Comparison of ENCODE assay signal across 18 mouse cellular contexts in the genomic region with DNA sequence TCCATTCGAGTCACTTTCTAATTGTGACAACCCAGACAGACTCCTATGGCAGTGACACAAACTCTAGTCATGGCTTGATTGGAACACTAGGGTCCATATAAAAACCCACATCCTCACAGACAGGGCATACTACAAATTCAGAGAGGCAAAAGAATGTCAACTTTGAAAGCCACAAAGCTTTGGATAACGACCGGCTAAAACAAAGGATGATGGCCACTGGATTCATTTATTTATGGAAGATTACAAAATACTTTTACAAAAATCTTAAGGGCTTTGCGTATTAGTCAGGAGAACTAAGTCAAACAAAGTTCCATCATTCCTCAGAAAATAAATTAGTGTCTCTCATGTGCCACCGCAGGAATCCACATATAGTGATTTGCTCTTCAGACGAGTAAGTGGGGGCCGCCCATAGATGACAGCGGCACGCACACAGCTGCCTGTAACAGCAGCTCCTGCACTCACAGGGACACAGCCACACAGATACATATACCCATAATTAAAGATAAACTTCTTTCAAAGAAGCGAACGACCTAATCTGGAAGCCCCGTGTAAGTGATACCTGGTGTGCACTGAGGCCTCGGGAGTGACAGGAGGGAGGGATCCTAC.
DNase-seq lines count a peak whose midpoint lies in the region; ATAC-seq and TF ChIP-seq lines count a peak whose summit lies in the region.
"Had no signal": no experiment of that assay in that cellular context is flagged by ENCODE, and none has a peak within 500 bp of the region (broad histone marks: within the 10 kb centered on the region; RNA-seq: fewer than 3 reads in every experiment).

No protein-coding gene starts in this region.

- no peaks in the 10 kb centered on the region for H3K36me3 ChIP-seq in forebrain, postnatal 0 days (ENCODE audit: insufficient read depth)
- H3K36me3 ChIP-seq in forebrain, embryonic 13.5 days (ENCODE audit: poor library complexity, severe bottlenecking), result no peaks in the 10 kb centered on the region
- no peaks in the 10 kb centered on the region; the same call in 1 of the 2 replicates for H3K36me3 ChIP-seq in small intestine, adult 2 months (ENCODE audit: control insufficient read depth, insufficient read depth, low read length)
- no peaks in the 10 kb centered on the region for H3K36me3 ChIP-seq in hindbrain, embryonic 12.5 days
- H3K36me3 ChIP-seq: forebrain, embryonic 15.5 days; heart, embryonic 12.5 days had no signal

- 64% methylated on average over 13 of the region's 13 CpGs for WGBS in forebrain, postnatal 0 days
- 67% methylated on average over 13 of the region's 13 CpGs for WGBS in forebrain, embryonic 13.5 days
- 77% methylated on average over 13 of the region's 13 CpGs for WGBS in small intestine, adult 2 months
- WGBS in hindbrain, embryonic 12.5 days, result 83% methylated on average over 13 of the region's 13 CpGs

- H3K4me1 ChIP-seq in forebrain, postnatal 0 days (ENCODE audit: insufficient read depth), result peaks cover 20% of the 10 kb centered on the region; the same call in 1 of the 2 replicates
- peaks cover 51% of the 10 kb centered on the region for H3K4me1 ChIP-seq in forebrain, embryonic 13.5 days
- H3K4me1 ChIP-seq in embryonic fibroblast, embryonic 13.5 days (ENCODE audit: control insufficient read depth, insufficient read depth, low read length), result peaks cover 39% of the 10 kb centered on the region
- peaks cover 2% of the 10 kb centered on the region for H3K4me1 ChIP-seq in small intestine, adult 2 months (ENCODE audit: control insufficient read depth, insufficient read depth, insufficient read length, low read length)
- peaks cover 30% of the 10 kb centered on the region for H3K4me1 ChIP-seq in hindbrain, embryonic 12.5 days

- TF ChIP-seq POLR2A in embryonic fibroblast, embryonic 13.5 days (IDR thresholded peaks at IDR 0.05; ENCODE audit: low read depth, low read length), result no peak
- TF ChIP-seq POLR2A in small intestine, adult 2 months (IDR thresholded peaks at IDR 0.05; ENCODE audit: low read depth, low read length), result no peak

- H3K9ac ChIP-seq in forebrain, postnatal 0 days, result 0 out of 2 replicates have a peak overlapping the region, but pooled peaks have one; percentile 10
- no peak overlapping the region for H3K9ac ChIP-seq in forebrain, embryonic 13.5 days
- H3K9ac ChIP-seq in hindbrain, embryonic 12.5 days, result no peak overlapping the region
- H3K9ac ChIP-seq: forebrain, embryonic 15.5 days; heart, embryonic 12.5 days had no signal

- no peak for TF ChIP-seq CTCF in forebrain, postnatal 0 days (IDR thresholded peaks at IDR 0.05; ENCODE audit: low read depth)
- no peak for TF ChIP-seq CTCF in embryonic fibroblast, embryonic 13.5 days (IDR thresholded peaks at IDR 0.05; ENCODE audit: borderline replicate concordance, insufficient read depth, low read length)
- no peak for TF ChIP-seq CTCF in small intestine, adult 2 months (IDR thresholded peaks at IDR 0.05; ENCODE audit: extremely low read depth, insufficient read length, insufficient replicate concordance, low read depth, low read length)

- no peak overlapping the region for H3K4me2 ChIP-seq in forebrain, postnatal 0 days (ENCODE audit: low read depth)
- no peak overlapping the region for H3K4me2 ChIP-seq in forebrain, embryonic 13.5 days
- H3K4me2 ChIP-seq in hindbrain, embryonic 12.5 days (replicated peaks), result no peak overlapping the region
- H3K4me2 ChIP-seq: forebrain, embryonic 15.5 days; heart, embryonic 12.5 days had no signal

- no peak for DNase-seq in forebrain, postnatal 0 days
- peak; percentile 81 for DNase-seq in Muller cell, postnatal 12 days (ENCODE audit: inconsistent ontology term)
- DNase-seq in c-Kit-positive CD71-positive TER-119-positive erythroid progenitor cells, embryonic 14.5 days (ENCODE audit: low spot score), result no peak
- DNase-seq: adrenal gland, adult 8-10 months; adrenal gland, postnatal 36 days; cerebellum, adult 18-20 months; cerebellum, adult 9-11 months; cerebellum, postnatal 36 days; gastrocnemius, postnatal 14 days; kidney, adult 11 months had no signal

- H3K9me3 ChIP-seq in forebrain, postnatal 0 days (ENCODE audit: low read length), result no peaks in the 10 kb centered on the region
- no peaks in the 10 kb centered on the region for H3K9me3 ChIP-seq in forebrain, embryonic 13.5 days (replicated peaks)
- no peaks in the 10 kb centered on the region for H3K9me3 ChIP-seq in hindbrain, embryonic 12.5 days (replicated peaks)
- H3K9me3 ChIP-seq: forebrain, embryonic 15.5 days; heart, embryonic 12.5 days had no signal

- no peak overlapping the region for H3K4me3 ChIP-seq in forebrain, postnatal 0 days (ENCODE audit: low read depth, low read length)
- H3K4me3 ChIP-seq in forebrain, embryonic 13.5 days, result no peak overlapping the region
- no peak overlapping the region for H3K4me3 ChIP-seq in embryonic fibroblast, embryonic 13.5 days (ENCODE audit: insufficient read depth, low read length)
- 0 out of 2 replicates have a peak overlapping the region, but pooled peaks have one; percentile 2 for H3K4me3 ChIP-seq in small intestine, adult 2 months (ENCODE audit: low read depth, low read length)
- no peak overlapping the region for H3K4me3 ChIP-seq in hindbrain, embryonic 12.5 days
- H3K4me3 ChIP-seq: forebrain, embryonic 15.5 days; heart, embryonic 12.5 days had no signal

- no peak overlapping the region for H3K27ac ChIP-seq in forebrain, postnatal 0 days (ENCODE audit: low read depth, low read length)
- no peak overlapping the region for H3K27ac ChIP-seq in forebrain, embryonic 13.5 days
- peak overlapping the region; percentile 19; the same call in 1 of the 2 replicates for H3K27ac ChIP-seq in embryonic fibroblast, embryonic 13.5 days (ENCODE audit: insufficient read depth, low read length)
- H3K27ac ChIP-seq in small intestine, adult 2 months (ENCODE audit: insufficient read depth, low read depth, low read length), result no peak overlapping the region
- no peak overlapping the region for H3K27ac ChIP-seq in hindbrain, embryonic 12.5 days
- H3K27ac ChIP-seq: forebrain, embryonic 15.5 days had no signal

- H3K27me3 ChIP-seq in forebrain, postnatal 0 days (ENCODE audit: insufficient read depth, low read length), result no peaks in the 10 kb centered on the region
- no peaks in the 10 kb centered on the region for H3K27me3 ChIP-seq in forebrain, embryonic 13.5 days
- H3K27me3 ChIP-seq in small intestine, adult 2 months (ENCODE audit: control insufficient read depth, insufficient read depth, low read length), result no peaks in the 10 kb centered on the region
- H3K27me3 ChIP-seq in hindbrain, embryonic 12.5 days, result no peaks in the 10 kb centered on the region
- H3K27me3 ChIP-seq: forebrain, embryonic 15.5 days; heart, embryonic 12.5 days had no signal

- no peak for ATAC-seq in forebrain, postnatal 0 days
- no peak for ATAC-seq in forebrain, embryonic 13.5 days
- no peak for ATAC-seq in hindbrain, embryonic 12.5 days (ENCODE audit: low FRiP score)
- ATAC-seq: forebrain, embryonic 15.5 days; hindbrain, embryonic 16.5 days; inflammation-experienced regulatory T-cells, adult 6 months had no signal
